Mouse (Mus musculus) lung, postnatal 4 days (tissue): Measurements from ENCODE around the gene Pcgf6.
"Not testable (repeated sequence)": the region's sequence is repeated elsewhere in the genome, so short reads cannot be mapped to it uniquely, and the experiment has no call there.

Experiments used
- DNase-seq, 2 experiments: peaks; one replicate each; pipeline ENCODE4 v3.0.0; 2021

Gene Pcgf6

DNA sequence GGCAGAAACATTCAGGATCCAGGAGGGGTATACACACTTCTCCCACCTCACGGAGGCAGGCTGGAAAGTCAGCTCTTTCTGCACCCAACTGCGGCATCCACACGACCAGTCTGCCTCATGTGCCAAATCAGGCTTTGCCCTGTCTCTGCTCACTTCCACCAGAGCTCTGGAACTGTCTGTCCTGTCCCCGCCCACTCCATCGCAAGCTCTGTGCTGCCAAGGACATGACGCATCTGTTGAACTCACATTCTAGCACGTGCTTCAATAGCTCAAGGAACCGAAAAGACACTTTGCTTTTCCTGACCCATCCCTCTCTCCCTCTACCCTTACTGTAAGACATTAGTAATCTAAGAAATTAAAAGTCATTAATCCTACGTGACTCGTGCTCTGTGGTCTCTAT is 25.8 kb downstream of the Pcgf6 start:
- peak; percentile 21 to 55 for DNase-seq

DNA sequence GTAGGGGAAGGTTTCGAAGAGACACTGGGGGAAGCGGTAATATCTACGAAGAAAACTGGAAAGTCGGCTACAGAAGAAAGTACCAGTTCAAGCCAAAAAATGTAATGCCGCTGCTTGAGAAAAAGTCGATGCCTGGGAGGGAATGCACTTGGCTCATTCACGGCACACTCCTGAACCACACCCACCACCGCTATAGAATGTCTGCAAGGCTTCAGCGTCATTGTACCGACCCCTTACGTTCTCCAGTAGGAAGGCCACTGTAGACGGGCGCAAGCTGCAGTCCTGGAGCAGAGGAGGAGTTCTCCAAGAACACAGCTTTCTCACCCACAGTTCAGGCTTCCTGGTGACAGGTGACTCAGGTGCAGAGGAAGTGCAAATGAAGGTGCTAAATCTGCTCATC is 27.2 kb downstream of the Pcgf6 start:
- no peak for DNase-seq

DNA sequence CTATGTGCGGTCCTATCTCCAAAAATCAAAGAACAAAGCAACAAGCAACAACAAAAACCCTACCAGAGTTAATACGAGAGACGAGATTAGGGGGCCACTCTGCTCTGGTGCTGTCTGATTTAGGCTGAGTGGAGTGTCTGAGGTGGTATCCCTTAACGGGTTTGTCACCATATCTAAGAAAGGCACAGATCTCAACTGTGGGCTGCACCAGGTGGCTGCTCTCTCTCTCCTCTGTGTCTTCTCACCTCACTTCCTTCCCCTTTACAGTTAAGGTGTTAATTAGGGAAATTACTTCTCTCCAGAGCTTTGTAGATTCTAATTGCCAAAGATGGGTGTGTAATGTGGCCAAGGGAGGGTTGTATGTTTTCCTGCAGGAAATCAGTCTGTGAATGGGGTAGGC is 28.0 kb downstream of the Pcgf6 start:
- DNase-seq, result no peak

DNA sequence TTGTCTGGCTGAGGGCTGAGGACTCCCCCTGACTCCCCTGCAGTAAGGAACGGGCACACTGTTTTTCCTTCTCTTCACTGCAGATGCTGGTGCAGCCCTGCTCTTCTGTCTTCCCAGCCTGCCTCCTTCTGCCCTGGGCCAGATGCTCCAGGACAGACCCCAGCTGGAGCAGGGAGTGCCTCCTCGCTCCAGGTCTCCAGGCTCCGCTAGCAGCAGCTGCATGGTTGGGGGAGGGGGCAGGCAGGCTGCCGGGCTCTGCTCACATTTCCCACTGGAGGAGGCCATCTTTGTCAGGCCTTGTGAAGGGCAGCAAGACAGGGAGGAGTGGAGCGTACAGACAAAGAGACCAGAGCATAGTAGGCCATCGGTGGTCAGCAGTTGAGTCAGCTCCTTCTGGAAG is 31.4 kb downstream of the Pcgf6 start:
- no peak for DNase-seq

DNA sequence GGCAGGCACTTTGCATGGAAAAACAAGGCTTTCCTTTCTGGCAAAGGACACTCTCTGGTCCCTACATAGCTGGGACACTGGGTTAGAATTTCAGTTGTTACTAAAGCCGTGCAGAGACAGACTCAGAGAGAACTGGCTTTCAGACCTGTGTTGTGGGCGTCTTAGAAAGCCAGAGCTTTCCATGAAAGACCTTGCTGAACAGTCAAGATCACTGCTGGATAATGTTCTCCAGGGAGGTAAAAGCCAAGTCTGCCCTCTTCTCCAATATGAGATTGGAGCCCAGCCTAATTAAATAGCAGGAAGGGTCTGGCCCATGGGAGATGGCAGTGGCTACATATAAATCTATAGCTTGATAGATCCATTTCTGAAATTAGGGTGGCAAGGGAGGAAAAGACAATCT is 32.4 kb downstream of the Pcgf6 start:
- no peak for DNase-seq

DNA sequence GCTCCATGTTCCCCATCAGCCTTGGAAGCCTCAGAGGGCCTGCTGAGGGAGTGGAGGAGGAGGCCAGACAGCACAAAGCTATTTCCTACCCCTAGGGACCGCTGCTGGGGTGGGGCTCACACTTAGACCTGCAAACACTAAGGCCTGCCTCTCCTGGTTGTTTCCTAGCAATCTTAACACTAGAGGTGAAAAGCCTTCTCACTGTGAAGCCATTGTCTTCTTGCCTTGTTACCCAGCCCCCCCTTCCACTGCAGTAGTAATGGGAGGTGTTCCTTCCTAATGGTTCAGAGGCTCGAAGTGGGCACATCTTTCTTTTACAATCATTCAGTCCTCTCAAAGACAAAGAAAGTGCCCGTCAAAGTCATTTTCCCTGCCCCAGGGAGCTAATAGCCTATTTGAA is 32.9 kb downstream of the Pcgf6 start:
- no peak for DNase-seq

DNA sequence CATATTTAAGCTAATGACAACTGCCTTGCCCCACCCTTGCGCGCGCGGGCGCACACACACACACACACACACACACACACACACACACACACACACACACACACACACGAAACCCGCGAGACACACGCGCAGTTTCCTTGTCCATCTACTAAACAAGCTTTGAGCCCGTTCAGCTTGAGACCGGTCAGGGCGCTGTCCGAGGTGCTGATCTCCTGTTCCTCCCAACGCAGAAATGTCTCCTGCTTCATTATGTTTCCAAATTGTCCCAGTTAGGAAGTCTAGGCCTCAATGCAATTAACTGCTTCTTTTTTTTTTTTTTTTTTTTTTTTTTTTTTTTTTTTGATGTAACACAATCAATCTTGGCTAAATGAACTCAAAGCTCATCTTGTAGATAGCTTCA is 34.2 kb downstream of the Pcgf6 start:
- peak; percentile 81 to 84 for DNase-seq

DNA sequence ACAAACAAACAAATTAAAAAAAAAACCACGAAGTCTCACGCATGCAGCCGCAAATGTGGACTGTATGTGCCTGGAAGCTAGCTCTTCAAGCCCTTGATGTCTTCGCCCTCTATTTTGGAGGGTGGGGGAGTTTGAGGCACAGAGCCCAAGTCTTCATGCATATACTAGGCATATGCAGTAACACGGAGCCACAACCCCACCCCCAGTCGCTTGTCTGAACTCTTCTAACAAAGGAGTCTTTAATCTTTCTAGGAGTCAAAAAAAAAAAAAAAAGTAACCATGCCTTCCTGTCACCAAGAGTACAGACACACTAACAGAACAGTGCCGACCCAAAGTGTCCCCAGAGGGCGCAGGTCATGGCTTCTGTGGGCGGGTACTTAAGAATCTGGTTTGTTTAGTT is 34.7 kb downstream of the Pcgf6 start:
- no peak for DNase-seq

DNA sequence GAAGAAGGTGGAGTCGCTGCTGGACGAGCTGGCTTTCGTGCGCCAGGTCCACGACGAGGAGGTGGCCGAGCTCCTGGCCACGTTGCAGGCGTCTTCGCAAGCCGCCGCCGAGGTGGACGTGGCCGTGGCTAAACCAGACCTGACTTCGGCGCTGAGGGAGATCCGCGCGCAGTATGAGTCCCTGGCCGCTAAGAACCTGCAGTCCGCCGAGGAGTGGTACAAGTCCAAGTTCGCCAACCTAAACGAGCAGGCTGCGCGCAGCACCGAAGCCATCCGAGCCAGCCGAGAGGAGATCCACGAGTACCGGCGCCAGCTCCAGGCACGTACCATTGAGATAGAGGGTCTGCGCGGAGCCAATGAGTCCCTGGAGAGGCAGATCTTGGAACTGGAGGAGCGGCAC is 35.3 kb downstream of the Pcgf6 start:
- DNase-seq, result peak in 1 of 2 experiments; percentile 23

DNA sequence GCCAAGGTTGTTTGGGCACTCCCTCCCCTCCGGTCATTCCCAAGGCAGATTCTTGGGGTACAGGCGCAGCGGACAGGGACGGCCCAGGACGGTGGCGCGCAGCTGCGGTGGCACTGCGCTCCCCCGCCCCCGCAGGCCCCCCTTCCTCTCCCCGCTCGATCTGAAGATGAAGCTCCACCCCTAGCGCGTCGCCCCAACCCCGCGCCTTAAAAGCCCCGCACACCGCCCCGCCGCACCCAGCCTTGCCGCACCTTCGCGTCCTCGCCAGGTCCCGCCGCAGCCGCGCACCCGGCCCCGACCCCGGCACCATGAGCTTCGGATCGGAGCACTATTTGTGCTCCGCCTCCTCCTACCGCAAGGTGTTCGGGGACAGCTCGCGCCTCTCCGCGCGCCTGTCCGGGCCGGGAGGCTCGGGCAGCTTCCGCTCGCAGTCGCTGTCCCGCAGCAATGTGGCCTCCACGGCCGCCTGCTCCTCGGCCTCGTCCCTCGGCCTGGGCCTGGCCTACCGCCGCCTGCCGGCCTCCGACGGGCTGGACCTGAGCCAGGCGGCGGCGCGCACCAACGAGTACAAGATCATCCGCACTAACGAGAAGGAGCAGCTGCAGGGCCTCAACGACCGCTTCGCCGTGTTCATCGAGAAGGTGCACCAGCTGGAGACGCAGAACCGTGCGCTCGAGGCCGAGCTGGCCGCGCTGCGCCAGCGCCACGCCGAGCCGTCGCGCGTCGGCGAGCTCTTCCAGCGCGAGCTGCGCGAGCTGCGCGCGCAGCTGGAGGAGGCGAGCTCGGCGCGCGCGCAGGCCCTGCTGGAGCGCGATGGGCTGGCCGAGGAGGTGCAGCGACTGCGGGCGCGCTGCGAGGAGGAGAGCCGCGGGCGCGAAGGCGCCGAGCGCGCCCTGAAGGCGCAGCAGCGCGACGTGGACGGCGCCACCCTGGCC is 36.0 kb downstream of the Pcgf6 start, which contains the start of the genes Ina and Nt5c2:
Ina (plus strand) TSS at position 252 of the 935 bp plus-strand sequence.
Nt5c2 (minus strand) TSS at position 707 of the 935 bp plus-strand sequence.
- peak; percentile 29 to 65 for DNase-seq

DNA sequence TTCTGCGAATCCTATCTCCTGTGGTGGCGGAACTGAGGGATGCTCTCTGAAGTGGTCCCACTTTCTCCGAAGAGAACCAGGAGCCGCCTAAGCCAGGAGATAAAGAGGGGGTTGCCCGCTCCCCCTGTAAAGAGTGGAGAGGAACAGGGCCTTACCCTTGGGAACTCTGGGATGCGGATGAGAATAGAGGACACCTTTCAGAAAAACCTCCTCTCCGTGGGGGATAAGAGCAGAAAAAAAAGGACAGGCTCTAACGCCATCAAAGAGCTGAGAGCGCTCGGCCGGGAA is 36.6 kb downstream of the Pcgf6 start:
- DNase-seq, result no peak

DNA sequence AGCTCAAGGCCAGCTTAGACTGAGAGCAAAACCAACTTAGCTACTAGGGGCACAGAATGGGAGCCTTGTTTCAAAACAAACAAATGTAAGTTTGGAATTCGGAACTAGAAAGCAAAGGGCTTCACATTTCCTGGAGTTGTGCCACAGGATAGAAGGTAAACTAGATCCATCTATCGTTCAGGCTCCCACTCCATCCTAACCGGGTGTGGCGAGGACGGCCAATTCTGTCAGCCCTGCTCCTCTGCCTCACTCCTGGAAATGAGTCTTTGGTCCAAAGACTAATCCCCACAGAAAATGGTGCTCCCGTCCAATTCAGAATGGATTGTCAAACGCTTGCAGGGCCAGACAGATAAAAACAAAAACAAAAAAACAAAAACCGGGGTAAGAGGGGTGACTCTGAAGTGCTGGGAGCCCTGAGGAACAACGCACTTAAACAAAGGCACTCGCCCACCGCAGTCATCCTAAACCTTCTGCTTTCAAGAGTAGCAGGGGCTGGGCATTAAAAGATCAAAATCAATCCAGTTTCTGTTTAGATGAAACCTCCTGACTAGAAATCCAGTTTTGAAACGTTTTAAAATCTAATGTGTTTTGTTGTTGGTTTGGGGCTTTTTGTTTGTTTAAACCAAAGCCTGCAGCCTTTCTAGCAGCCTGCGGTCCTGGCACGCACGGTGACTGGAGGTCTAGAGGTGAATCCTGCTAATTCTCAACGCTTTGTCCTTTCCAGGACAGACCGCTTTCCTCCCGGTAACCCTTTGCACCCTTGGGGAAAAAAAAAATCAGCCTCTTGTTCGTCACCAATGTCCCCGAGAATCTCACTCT is 37.2 kb downstream of the Pcgf6 start:
- no peak for DNase-seq

DNA sequence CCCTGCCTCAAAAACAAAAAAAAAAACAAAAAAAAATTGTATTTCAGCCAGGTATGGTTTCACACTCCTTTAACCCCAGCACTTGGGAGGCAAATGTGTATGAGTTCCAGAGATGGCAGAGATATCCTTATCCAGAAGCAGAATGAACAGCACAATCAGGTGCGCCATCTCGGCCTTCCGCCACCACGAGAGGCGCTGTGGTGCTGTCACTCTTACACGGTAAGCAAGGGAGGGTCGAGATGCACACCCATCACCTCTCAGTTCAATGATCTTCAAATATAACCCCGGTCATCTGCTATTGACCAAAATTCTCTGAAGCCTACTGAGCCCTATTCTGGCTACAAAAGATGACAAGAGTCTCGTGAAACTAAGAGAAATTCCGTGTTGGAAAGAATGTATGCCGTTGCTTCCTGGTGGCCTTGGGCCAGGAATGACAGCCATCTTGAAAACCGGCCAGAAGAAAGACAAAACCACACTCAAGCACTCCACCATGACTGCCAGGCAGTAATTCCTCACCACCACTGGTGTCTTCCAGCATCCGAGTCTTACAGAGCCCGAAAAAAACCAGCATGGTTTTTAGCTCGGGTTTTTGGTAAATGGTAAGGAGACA is 38.1 kb downstream of the Pcgf6 start:
- no peak for DNase-seq

DNA sequence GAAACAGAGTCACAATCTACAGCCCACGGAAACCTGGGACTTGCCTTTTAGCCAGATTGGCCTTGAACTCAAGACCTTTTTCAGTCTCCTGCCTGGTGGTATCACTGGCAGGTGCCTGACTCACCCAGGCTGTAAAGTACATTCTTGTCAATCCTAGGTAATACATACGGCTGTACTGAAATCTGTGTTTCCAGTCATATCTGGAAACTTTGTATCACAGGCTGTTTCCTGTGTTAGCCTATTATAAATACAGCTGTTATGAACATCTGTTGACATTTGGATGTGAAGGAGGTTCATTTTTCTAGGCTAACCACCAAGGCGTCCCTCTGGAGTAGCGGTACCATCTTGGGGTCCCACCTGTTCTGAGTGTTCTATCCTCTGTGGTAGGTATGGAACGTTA is 40.8 kb downstream of the Pcgf6 start:
- DNase-seq, result no peak

DNA sequence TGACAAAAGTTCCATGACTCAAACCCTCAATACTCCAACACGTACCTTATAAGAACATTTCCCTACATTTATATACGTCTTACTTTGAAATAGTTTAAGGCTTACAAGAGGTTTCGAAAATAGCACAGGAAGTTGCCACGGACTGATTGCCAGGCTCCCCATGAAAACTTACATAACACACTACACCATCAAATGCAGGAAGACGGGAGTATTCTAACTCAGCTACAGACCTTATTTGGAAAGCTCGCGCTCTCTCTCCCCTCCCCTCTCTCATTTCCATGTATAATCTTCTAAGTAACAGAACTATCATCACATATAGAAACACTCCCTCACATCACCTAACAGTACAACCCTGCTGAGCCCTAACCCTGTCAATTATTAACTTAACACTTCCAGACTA is 41.3 kb downstream of the Pcgf6 start:
- DNase-seq, result no peak

DNA sequence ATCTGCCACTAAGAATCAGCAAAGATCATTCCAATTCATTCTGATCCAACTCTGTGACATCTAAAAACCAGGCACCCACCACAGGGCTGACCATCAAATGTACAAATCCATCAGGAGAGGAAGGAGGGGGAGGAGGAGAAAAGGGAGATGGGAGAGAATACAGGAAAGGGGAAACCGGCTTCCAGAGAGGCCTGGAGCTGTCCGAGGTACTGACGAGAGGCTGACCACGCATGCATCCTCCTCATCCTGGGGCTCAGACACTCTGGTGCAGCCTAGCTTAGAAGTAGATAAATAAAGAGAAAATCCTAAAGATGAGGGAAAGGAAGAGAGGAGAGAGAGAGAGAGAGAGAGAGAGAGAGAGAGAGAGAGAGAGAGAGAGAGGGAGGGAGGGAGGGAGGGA is 44.4 kb downstream of the Pcgf6 start:
- DNase-seq, result peak; percentile 43 to 68

DNA sequence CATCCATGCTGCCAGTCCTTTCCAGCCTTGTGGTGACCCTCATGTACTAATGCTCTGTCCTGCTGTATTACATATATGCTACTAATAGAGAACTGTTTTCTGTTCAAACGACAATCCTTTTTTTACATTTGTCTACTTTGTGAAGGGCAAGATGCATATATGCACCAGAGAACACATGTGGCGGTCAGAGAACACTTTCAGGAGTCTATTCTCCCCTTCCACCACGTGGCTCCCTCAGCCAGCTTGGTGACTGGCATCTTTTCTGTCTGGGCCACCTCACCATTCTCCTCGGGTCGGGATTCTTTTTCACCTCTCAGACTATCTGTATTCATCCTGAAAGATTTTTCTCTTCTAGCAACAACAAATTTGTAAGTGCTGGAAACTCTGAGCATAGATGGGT is 44.8 kb downstream of the Pcgf6 start:
- no peak for DNase-seq

DNA sequence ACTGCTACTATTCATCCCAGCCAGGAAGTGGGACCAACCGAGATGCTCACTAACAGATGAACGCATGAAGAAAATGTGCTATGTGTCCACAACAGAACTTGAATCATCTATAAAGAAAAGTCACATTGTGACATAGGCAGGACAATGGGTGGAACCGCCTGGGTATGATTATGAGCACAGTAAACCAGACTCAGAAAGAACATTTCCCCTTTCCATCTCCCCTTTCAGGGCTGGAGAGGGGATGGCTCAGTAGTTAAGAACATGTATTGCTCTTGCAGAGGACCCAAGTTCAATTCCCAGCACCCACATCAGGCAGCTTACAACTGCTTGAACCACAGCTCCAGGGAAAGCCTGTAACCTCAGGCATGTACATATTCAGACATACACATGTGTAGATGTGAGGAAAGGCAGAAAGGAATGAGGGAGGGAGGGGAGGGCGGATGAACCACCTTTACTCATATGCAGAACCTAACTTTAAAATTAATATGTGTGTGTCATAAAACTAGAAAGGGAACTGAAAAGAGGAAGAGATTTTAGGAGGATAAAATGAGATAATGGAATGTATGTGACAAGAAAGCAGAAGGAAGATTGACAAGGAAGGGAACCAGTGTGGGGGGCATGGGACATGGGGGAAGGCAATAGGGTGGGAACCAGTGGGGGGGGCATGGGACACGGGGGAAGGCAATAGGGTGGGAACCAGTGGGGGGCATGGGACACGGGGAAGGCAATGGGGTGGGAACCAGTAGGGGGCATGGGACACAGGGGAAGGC is 46.8 kb downstream of the Pcgf6 start:
- no peak for DNase-seq

DNA sequence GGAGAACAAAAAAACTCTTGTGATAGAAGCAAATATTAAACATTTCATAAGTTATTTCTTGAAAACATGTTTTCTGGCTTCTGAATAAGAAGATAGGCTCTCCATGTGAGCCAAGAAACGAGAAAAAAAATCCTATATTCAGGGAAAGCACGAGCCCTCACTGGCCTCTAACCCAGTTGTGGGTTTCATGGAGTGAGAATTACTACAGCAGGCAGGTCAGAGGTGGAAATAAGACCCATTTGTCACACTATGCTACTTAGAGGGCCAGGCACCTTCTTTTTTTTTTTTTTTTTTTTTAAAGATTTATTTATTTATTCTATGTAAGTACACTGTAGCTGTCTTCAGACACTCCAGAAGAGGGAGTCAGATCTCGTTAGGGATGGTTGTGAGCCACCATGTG is 50.3 kb downstream of the Pcgf6 start:
- not testable (repeated sequence) for DNase-seq

DNA sequence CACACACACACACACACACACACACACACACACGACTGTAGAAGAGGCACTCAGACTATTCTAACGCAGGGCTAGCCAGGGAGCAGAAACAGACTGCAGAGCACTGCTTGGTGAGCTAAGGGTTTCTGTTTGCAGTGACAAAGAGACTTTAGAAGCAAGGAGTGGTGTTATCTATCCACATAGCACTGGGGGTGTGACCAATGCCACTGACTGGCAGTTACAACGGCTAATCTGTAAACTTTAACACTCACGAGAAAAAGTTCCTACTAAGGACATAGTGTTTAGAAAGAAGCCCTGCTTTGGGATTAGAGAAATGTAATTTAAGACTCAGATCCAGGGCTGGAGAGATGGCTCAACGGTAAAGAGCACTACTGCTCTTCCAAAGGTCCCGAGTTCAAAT is 51.0 kb downstream of the Pcgf6 start:
- DNase-seq, result no peak

DNA sequence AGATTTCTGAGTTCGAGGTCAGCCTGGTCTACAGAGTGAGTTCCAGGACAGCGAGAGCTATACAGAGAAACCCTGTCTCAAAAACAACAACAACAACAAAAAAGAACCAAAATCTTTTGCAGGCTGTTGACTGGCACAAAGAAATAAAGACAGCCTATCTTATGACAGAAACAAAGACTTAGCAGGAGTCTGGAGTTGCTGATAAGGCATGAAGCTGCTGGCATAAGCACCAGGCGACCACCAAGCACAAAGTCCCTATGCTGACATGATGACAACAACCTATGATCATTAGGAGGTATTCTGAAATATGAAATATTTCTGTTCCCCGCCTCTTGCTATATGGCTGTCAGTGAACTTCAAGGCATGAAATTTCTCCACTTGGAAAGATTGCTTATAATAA is 51.8 kb downstream of the Pcgf6 start:
- no peak for DNase-seq

DNA sequence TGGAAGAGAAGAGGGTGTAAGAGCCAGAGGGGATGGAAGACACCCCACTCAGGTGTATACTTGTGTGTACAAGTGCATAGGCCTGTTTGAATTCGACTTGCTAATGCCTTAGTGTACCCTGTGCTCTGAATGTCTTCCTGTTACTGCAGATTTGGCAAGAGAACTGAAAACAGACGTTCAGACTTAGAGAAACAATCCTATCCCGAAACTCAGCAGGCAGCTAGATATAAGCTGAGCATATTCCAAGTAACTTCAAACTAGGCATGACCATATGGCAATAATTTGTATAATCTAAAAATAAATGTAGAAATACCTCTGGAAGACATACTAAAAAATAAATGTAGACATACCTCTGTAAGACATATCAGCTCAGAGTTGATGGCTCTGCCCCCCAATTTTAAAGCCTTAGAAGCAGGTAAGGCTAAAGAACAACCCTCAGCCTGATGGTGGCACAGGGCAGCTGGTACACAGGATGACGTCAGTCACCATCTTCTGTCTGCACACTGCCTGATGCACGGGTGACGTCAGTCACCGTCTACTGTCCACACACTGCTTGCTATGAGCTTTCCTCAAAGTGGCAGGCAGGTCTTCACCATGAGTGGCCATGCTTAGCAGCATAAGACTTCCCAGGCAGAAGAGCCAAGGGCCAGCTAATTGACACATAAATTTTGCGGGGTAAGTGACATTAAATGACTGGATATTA is 52.4 kb downstream of the Pcgf6 start:
- DNase-seq, result no peak
